Mouse (Mus musculus) G1E (cell line): Measurements from ENCODE around the gene Siglech.

Experiments
- CTCF ChIP-seq: IDR thresholded peaks from 2 replicates; pipeline ENCODE4 v1.5.1; 2012; ENCODE audit warnings: low read depth, low read length, inconsistent platforms, mixed read lengths
- GATA1 ChIP-seq: IDR thresholded peaks from 2 replicates; pipeline ENCODE4 v1.6.1; 2012; ENCODE audit warnings: borderline replicate concordance, low read length, inconsistent platforms, mixed read lengths
- GATA2 ChIP-seq: IDR thresholded peaks from 2 replicates; pipeline ENCODE4 v1.6.1; 2012; ENCODE audit warnings: low read depth, low read length, inconsistent platforms, borderline replicate concordance
- POLR2AphosphoS5 ChIP-seq: IDR thresholded peaks from 2 replicates; pipeline ENCODE4 v1.6.1; 2012; ENCODE audit warnings: low read depth, low read length, inconsistent platforms; ENCODE audit not compliant: insufficient replicate concordance
- TAL1 ChIP-seq: conservative IDR thresholded peaks from 2 replicates; pipeline ENCODE4 v1.6.1; 2012; ENCODE audit warnings: low read depth, low read length, inconsistent platforms, mixed read lengths

- TF ChIP-seq CTCF (no peak), POLR2AphosphoS5 (no peak), TAL1 (no peak), GATA1 (no peak), GATA2 (no peak)
These were observed 59.6 kb downstream of the Siglech start for GRCm38 (mm10) chr7:55827551-55827950.
